Mouse (Mus musculus): ENCODE results near the gene 4930452B06Rik.

4930452B06Rik gene

DNA sequence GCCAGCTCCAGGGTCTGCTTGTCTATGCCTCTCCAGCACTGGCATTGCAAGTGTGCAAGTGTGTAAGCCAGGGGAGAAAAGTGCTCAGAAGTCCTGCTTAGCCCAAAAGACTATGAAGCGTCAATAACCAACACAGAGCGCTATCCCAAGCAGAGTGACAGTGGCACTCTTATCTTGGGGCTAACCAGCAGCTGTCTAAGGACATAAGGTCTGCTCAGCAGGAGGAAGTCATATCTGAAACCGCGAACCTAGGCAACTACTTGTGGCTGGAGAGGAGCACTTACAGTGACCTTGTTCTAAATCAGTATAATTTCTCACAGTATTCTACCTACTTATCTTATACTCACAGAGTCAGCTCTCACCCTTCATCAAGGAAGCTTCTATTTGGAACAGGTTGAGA is 214.9 kb downstream of the 4930452B06Rik start:
- DNase-seq (ENCODE audit: low spot score) = no peak

- DNase-seq (ENCODE audit: low spot score) = no peak
Measured at GRCm38 (mm10) chr14:8450342-8450741, 215.7 kb downstream of the 4930452B06Rik start.

- DNase-seq (ENCODE audit: low spot score) = no peak
Measured at GRCm38 (mm10) chr14:8449299-8449698, 216.7 kb downstream of the 4930452B06Rik start.

DNA sequence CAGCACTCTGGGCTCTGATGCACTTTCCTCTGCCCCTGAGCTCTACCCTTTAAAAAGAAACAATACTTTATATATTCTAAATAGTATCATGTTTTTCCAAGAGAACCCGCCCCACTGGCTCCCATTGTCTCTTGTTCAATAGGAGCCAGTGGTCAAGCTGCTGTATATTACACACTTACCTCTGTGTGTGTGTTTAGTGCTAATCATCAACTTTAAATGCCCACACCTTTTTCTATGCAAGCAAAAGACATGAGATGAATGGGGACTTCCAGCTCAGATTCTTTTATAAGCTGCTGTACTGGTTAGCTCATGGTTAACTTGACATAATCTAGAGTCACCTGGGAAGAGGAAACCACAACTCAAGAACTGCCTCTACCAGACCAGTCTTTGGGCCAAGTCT is 218.7 kb downstream of the 4930452B06Rik start:
- DNase-seq (ENCODE audit: low spot score) = no peak

DNA sequence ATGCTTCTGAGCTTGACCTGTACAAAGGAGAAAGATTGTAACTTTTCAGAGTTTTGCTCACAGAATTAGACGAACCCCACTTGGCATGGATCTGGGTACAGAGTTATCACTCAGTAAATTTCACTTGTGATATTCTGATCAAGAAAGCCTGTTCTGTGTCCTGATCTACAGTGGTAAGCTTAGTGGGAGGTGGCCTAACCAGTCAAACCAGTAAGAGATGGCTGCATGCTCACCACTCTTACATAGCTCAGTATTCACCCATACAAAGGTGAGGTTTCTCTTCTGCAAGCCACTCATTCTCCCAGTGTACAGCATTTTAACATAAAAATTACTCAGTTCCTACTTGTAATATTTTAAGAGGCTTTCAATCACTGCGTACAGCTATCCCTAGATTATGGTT is 221.7 kb downstream of the 4930452B06Rik start:
- no peak for DNase-seq (ENCODE audit: low spot score)

DNA sequence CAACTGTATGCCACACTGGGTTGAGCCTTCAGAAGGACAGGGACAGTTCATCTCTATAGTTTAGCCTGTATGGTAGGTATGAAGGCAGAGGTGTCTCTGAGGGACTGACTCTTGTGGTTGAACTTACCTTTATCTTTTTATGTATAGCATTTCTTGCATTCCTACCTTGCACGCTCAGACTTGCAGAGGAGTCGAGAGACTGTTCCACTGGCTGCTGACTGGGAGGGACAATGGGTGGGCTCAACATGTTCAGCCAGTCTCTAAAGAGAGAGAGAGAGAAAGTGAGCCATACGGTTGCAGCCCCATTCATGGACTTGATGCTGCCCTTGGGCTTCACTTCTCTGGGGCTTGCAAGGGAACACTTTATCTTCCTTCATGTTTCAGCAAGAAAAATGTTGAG is 223.3 kb downstream of the 4930452B06Rik start:
- no peak for DNase-seq (ENCODE audit: low spot score)

- no peak for DNase-seq (ENCODE audit: low spot score)
Measured at GRCm38 (mm10) chr14:8441623-8442022, 224.4 kb downstream of the 4930452B06Rik start.

- DNase-seq (ENCODE audit: low spot score) = no peak
Measured at GRCm38 (mm10) chr14:8430611-8431230, 235.3 kb downstream of the 4930452B06Rik start.

DNA sequence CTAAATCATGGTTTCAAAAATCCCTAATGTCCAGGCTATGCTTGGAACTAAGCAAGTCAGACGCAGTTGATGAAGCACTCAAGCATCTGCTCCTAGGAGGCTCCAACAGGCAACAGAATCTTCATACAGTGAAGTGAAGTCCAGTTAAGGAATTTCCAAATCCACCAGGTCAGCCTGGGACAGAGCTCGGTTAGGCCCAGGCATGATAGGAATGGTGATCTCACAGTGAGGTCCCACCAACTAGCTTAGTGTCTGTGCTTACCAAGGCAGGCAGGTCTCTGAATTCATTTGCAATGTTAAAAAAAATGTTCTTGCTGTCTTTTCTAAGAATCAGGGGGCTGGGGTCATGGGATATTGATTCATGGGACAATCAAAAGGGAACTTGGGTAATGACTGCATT is 236.3 kb downstream of the 4930452B06Rik start:
- no peak for DNase-seq (ENCODE audit: low spot score)

DNA sequence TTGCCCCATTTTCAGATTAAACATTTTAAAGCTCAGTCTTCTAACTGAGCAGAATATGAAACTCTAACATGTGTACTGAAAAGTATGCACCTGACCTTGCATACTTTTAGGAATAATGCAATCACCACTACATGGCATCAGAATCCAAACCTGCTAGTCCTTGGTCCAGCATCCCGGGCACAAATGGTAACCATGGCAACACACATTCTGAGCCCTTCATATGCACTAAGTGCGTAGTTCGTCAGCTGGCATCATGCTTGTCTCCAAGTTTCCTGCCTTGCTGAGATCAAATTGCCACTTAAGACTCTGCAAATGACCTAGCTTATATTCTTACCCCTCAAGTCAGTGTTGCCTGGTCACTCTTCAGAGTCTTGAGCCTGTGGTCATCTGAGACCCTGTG is 243.2 kb downstream of the 4930452B06Rik start:
- no peak for DNase-seq (ENCODE audit: low spot score)

GRCm38 (mm10) chr14:8421199-8421787 is 244.7 kb downstream of the 4930452B06Rik start:
- DNase-seq (ENCODE audit: low spot score) = no peak

GRCm38 (mm10) chr14:8418610-8419009 is 247.4 kb downstream of the 4930452B06Rik start:
- no peak for DNase-seq (ENCODE audit: low spot score)

DNA sequence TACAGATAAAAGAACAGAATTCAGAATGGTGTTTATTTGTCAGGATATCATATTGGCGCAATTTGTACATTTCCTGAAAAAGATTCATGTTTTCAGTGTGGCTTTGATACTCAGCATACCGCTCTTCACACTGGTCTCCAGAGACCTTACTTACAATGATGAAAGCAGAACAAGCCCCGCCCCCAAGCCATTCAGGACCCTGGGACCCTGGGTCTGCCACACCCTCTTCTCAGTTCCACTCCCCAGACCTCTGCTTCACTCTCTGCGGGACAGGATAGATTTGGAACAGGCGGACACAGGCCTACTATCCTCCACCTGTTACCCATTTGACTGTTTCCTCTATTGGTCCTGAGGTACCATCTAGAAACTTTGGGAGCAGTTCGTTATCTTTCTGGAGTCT is 260.1 kb downstream of the 4930452B06Rik start:
- DNase-seq (ENCODE audit: low spot score) = no peak

DNA sequence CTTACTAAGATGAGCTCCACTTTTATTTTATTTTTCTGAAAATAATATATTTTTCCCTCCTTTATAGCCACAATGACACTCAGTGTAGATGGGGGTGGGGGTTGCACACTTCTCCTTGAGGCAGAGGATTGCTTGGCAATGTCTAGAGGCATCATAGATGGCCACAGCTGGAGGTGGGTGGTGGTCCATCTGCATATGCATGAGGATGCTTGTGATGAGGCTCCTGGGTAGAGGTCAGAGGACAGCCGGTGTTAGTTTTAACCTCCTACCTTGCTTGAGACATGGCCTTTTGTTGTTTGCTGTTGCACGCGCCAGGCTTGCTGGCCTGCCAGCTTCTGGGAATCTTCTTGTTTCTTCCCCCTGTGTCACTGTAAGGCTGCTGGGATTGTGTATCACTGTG is 262.7 kb downstream of the 4930452B06Rik start:
- no peak for DNase-seq (ENCODE audit: low spot score)

DNA sequence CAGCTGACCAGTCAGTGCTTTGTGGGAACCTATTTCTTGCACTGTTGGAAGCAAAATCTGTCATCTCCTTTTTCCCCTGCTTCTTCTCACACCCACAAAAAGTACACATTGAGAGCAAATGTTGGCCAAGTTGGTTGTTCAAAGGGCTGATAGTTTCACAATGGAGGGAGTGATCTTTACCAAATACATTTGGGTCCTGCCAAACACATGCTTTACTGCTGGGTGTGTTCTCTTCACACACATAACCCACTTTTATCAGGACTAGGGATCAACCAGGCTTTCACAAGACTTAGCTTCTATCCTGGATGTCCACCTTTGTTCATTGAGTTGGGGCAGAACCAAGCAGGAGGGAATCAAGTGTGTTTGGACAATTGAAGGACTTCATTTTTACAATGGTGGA is 267.5 kb downstream of the 4930452B06Rik start:
- DNase-seq (ENCODE audit: low spot score) = no peak

GRCm38 (mm10) chr14:8395690-8396287 is 270.3 kb downstream of the 4930452B06Rik start:
- DNase-seq (ENCODE audit: low spot score) = no peak

GRCm38 (mm10) chr14:8392181-8392825 is 273.7 kb downstream of the 4930452B06Rik start:
- no peak for DNase-seq (ENCODE audit: low spot score)

Data from yolk sac, embryonic 10.5 days (tissue).